Mouse (Mus musculus) midbrain, embryonic 11.5 days (tissue): ENCODE data around the gene Bfsp1. TPM values are rescaled to one million over a fixed set of nuclear protein-coding genes. Genes with fewer than 3 reads are reported as not detected.

Source experiments
- ATAC-seq: fragments of 200-750 bp; cut with Nextera tagmentation; 2 replicates; pipeline ENCODE4 v1.8.0; 2017; ENCODE audit warnings: moderate TSS enrichment, moderate library complexity; ENCODE audit not compliant: low FRiP score
- DNase-seq: peaks from one replicate; pipeline ENCODE4 v3.0.0; 2015; ENCODE audit warnings: low spot score; ENCODE audit errors: missing footprints
- H3K27ac ChIP-seq: fragments of 300-500 bp; sonication (generic); 2 replicates; pipeline ENCODE4 v1.5.1; 2014; ENCODE audit warnings: low read depth, low read length
- H3K27me3 ChIP-seq: fragments of 300-500 bp; sonication (generic); 2 replicates; pipeline ENCODE4 v1.6.1; 2014; ENCODE audit warnings: mild to moderate bottlenecking, low read length, moderate library complexity, mixed read lengths; ENCODE audit not compliant: control insufficient read depth, insufficient read depth
- H3K36me3 ChIP-seq: fragments of 300-500 bp; sonication (generic); 2 replicates; pipeline ENCODE4 v1.6.1; 2014; ENCODE audit warnings: mild to moderate bottlenecking, low read length, moderate library complexity, mixed read lengths; ENCODE audit not compliant: control insufficient read depth, insufficient read depth
- H3K4me1 ChIP-seq: fragments of 300-500 bp; sonication (generic); 2 replicates; pipeline ENCODE4 v1.6.1; 2014; ENCODE audit warnings: low read length; ENCODE audit not compliant: control insufficient read depth, insufficient read depth
- H3K4me2 ChIP-seq: fragments of 300-500 bp; sonication (generic); 2 replicates; pipeline ENCODE4 v1.6.1; 2014; ENCODE audit warnings: mild to moderate bottlenecking, moderate library complexity
- H3K4me3 ChIP-seq: fragments of 300-500 bp; sonication (generic); 2 replicates; pipeline ENCODE4 v1.5.1; 2014; ENCODE audit warnings: low read depth, low read length
- H3K9ac ChIP-seq: fragments of 300-500 bp; sonication (generic); 2 replicates; pipeline ENCODE4 v1.6.1; 2014; ENCODE audit warnings: low read length
- H3K9me3 ChIP-seq: fragments of 300-500 bp; sonication (generic); 2 replicates; pipeline ENCODE4 v1.6.1; 2016; ENCODE audit warnings: low read length; ENCODE audit not compliant: control insufficient read depth
- WGBS: fragments of 180-500 bp; shearing (Covaris S2); extraction: QIAGEN DNeasy Blood & Tissue Kit; methylation state at CpG from one replicate; pipeline ENCODE4 v1.1.7; 2014; 5-methylcytosine and 5-hydroxymethylcytosine counted together
- polyA plus RNA-seq: library from polyadenylated mRNA; unstranded; fragments of >200 nt; fragmentation: Nextera tagmentation; extraction: Ambion mirVana; gene quantifications from 2 replicates; pipeline ENCODE4 v1.2.1, GENCODE M21; 2014

Bfsp1 gene
- polyA plus RNA-seq, 1 experiment from 2014 or later, result 2.7 TPM

GRCm38 (mm10) chr2:143841536-143841935, 21.4 kb downstream of the Bfsp1 start:
- Histone ChIP-seq H3K9ac (no peak overlapping the region), H3K27me3 (no peaks in the 10 kb centered on the region), H3K4me1 (no peaks in the 10 kb centered on the region), H3K36me3 (no peaks in the 10 kb centered on the region), H3K9me3 (no peaks in the 10 kb centered on the region), H3K4me2 (no peak overlapping the region), H3K4me3 (no peak overlapping the region), H3K27ac (no peak overlapping the region)
- ATAC-seq (no peak), DNase-seq (no peak)
- 81% methylated on average over 7 of the region's 7 CpGs for WGBS

- no peaks in the 10 kb centered on the region for H3K36me3 ChIP-seq
- H3K27ac ChIP-seq, result no peak overlapping the region
- H3K9ac ChIP-seq, result no peak overlapping the region
- no peaks in the 10 kb centered on the region for H3K4me1 ChIP-seq
- H3K4me2 ChIP-seq, result no peak overlapping the region
- H3K9me3 ChIP-seq, result no peaks in the 10 kb centered on the region
- H3K27me3 ChIP-seq, result no peaks in the 10 kb centered on the region
- no peak for ATAC-seq
- 82% methylated on average over 6 of the region's 6 CpGs for WGBS
- H3K4me3 ChIP-seq, result no peak overlapping the region
- DNase-seq, result no peak
Observed at GRCm38 (mm10) chr2:143840895-143841294, 22.1 kb downstream of the Bfsp1 start.

DNA sequence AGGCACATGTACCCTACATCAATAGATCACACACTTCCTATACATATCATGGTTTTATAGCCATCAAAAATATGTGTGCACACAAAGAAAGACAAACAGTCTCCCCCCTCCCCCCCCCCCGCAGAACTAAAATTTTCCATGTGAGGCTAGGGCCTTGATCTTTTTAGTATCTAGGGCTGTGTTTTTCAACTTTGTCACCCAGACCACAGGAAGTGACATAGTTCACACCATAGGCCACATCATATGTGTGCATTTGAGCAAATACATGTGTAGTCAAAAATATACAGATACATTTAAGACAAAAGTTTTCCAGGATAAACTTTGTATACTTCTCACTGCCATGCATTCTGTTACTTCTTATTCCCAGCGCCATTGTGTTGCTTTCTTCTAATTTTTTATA, 23.5 kb downstream of the Bfsp1 start:
- Histone ChIP-seq H3K27ac (no peak overlapping the region), H3K36me3 (no peaks in the 10 kb centered on the region), H3K9ac (no peak overlapping the region), H3K27me3 (no peaks in the 10 kb centered on the region), H3K4me3 (no peak overlapping the region), H3K4me2 (no peak overlapping the region), H3K9me3 (no peaks in the 10 kb centered on the region), H3K4me1 (no peaks in the 10 kb centered on the region)
- ATAC-seq, result no peak
- 93% methylated on average over 2 of the region's 2 CpGs for WGBS
- no peak for DNase-seq

DNA sequence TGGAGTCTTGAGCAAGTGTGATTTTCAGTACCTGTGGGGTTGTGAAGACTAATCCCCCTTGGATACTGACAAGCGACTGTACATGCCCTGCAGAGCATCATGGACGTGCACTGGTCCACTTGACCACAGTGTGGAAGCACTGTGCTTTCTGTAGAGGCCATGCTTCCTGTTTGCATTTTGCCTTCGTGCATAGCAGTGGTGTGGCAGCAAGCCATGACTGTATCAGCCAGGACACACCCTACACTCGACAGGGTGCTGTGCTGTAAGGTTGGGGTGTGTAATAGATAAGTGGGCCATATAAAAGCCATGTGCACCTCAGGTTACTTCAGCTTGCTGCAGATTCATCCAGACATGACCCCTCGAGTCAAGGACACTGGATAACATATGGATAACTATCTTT, 24.3 kb downstream of the Bfsp1 start:
- no peak overlapping the region for H3K27ac ChIP-seq
- no peaks in the 10 kb centered on the region for H3K27me3 ChIP-seq
- no peak overlapping the region for H3K4me3 ChIP-seq
- WGBS, result 75% methylated on average over 5 of the region's 5 CpGs
- H3K4me1 ChIP-seq, result no peaks in the 10 kb centered on the region
- ATAC-seq, result no peak
- no peak for DNase-seq
- H3K36me3 ChIP-seq, result no peaks in the 10 kb centered on the region
- H3K9ac ChIP-seq, result no peak overlapping the region
- H3K4me2 ChIP-seq, result no peak overlapping the region
- H3K9me3 ChIP-seq, result no peaks in the 10 kb centered on the region

- Histone ChIP-seq H3K27ac (no peak overlapping the region), H3K4me2 (peak overlapping the region; percentile 26; the same call in 1 of the 2 replicates), H3K4me1 (no peaks in the 10 kb centered on the region), H3K27me3 (no peaks in the 10 kb centered on the region), H3K4me3 (no peak overlapping the region), H3K9me3 (no peaks in the 10 kb centered on the region), H3K9ac (no peak overlapping the region), H3K36me3 (no peaks in the 10 kb centered on the region)
- WGBS, result under 1% methylated on average over 8 of the region's 8 CpGs
- peak; percentile 98 for DNase-seq
- peak; percentile 78 for ATAC-seq
Observed at GRCm38 (mm10) chr2:143837291-143837701, 25.7 kb downstream of the Bfsp1 start.

- Histone ChIP-seq H3K4me2 (no peak overlapping the region), H3K9me3 (no peaks in the 10 kb centered on the region), H3K4me1 (no peaks in the 10 kb centered on the region), H3K36me3 (no peaks in the 10 kb centered on the region), H3K9ac (no peak overlapping the region), H3K27me3 (no peaks in the 10 kb centered on the region), H3K27ac (no peak overlapping the region), H3K4me3 (no peak overlapping the region)
- no peak for DNase-seq
- ATAC-seq, result no peak
- 89% methylated on average over 7 of the region's 7 CpGs for whole genome bisulfite sequencing
Observed at GRCm38 (mm10) chr2:143835820-143836219, 27.2 kb downstream of the Bfsp1 start.

DNA sequence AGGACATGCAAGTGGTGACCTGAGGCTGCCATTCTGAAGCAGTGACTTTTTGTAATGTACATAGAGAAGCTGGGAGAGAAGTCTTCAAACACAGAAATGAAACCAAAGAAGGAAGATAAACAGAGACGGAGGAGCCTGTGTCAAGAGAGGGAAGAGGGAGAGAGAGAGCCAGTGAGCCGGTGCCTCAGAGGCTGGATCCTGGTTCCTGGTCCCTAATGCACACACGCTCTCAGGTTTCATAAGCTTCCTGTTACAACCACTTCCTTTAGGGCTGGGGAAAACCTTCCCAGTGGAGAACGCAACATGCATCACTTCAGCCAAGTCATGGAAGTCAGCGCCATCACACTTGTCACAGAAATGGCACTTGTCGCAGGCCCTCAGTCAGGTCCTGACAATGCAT, 28.9 kb downstream of the Bfsp1 start:
- H3K36me3 ChIP-seq, result no peaks in the 10 kb centered on the region
- H3K9me3 ChIP-seq, result no peaks in the 10 kb centered on the region
- DNase-seq (no peak), ATAC-seq (no peak)
- no peak overlapping the region for H3K4me2 ChIP-seq
- H3K9ac ChIP-seq, result no peak overlapping the region
- no peaks in the 10 kb centered on the region for H3K4me1 ChIP-seq
- H3K4me3 ChIP-seq, result no peak overlapping the region
- no peak overlapping the region for H3K27ac ChIP-seq
- H3K27me3 ChIP-seq, result no peaks in the 10 kb centered on the region
- 72% methylated on average over 6 of the region's 6 CpGs for WGBS

- Histone ChIP-seq H3K27me3 (no peaks in the 10 kb centered on the region), H3K4me3 (no peak overlapping the region), H3K9me3 (no peaks in the 10 kb centered on the region), H3K4me2 (no peak overlapping the region), H3K27ac (no peak overlapping the region), H3K36me3 (no peaks in the 10 kb centered on the region), H3K9ac (no peak overlapping the region), H3K4me1 (no peaks in the 10 kb centered on the region)
- 68% methylated on average over 5 of the region's 5 CpGs for WGBS
- DNase-seq (no peak), ATAC-seq (no peak)
Observed at GRCm38 (mm10) chr2:143832721-143833120, 30.3 kb downstream of the Bfsp1 start.

GRCm38 (mm10) chr2:143831645-143832044, 31.3 kb downstream of the Bfsp1 start:
- 78% methylated on average over 17 of the region's 17 CpGs for WGBS
- H3K4me3 ChIP-seq, result no peak overlapping the region
- H3K36me3 ChIP-seq, result no peaks in the 10 kb centered on the region
- no peak overlapping the region for H3K27ac ChIP-seq
- no peak overlapping the region for H3K9ac ChIP-seq
- no peaks in the 10 kb centered on the region for H3K27me3 ChIP-seq
- ATAC-seq (no peak), DNase-seq (no peak)
- H3K9me3 ChIP-seq, result no peaks in the 10 kb centered on the region
- H3K4me1 ChIP-seq, result no peaks in the 10 kb centered on the region
- H3K4me2 ChIP-seq, result no peak overlapping the region

DNA sequence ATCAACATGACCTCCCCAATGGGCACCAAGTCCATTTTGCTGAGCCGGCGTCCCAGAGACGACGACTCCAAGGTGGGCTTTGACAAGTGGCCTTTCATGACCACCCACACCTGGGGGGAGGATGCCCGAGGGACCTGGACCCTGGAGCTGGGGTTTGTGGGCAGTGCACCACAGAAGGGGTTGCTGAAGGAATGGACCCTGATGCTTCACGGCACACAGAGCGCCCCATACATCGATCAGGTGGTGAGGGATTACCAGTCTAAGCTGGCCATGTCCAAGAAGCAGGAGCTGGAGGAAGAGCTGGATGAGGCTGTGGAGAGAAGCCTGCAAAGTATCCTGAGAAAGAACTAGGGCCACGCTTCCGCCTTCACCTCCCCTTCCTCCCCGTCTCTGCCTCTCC, 49.5 kb downstream of the Bfsp1 start:
- no peaks in the 10 kb centered on the region for H3K36me3 ChIP-seq
- DNase-seq (no peak), ATAC-seq (no peak)
- 93% methylated on average over 11 of the region's 11 CpGs for WGBS
- no peak overlapping the region for H3K4me2 ChIP-seq
- H3K4me3 ChIP-seq, result no peak overlapping the region
- H3K9me3 ChIP-seq, result no peaks in the 10 kb centered on the region
- no peak overlapping the region for H3K27ac ChIP-seq
- H3K27me3 ChIP-seq, result no peaks in the 10 kb centered on the region
- H3K4me1 ChIP-seq, result no peaks in the 10 kb centered on the region
- no peak overlapping the region for H3K9ac ChIP-seq
